Mouse (Mus musculus) embryo, embryonic 10.5 days (tissue): ENCODE measurements around the gene Apon.
"Not testable (repeated sequence)": the region's sequence is repeated elsewhere in the genome, so short reads cannot be mapped to it uniquely, and the experiment has no call there.

Source experiments
- DNase-seq: peaks from one replicate; pipeline ENCODE4 v3.0.0-alpha.2; 2015; ENCODE audit warnings: low spot score

The Apon gene

DNA sequence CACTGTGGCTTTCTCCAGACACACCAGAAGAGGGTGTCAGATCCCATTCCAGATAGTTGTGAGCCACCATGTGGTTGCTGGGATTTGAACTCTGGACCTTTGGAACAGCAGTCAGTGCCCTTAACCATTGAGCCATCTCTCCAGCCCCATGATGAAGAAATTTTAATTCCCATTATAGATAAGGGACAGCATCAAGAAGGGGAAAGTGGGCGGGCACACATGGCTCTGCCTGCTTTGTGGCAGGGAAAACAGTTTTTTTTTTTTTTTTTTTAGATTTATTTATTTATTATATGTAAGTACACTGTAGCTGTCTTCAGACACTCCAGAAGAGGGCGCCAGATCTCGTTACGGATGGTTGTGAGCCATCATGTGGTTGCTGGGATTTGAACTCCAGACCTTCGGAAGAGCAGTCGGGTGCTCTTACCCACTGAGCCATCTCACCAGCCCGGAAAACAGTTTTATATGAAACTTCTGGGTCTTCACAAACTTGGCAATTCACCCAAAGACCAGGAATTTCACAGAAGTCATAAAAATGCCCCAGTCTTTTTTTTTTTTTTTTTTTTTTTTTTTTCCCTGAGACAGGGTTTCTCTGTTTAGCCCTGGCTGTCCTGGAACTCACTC, 19.0 kb downstream of the Apon start:
- DNase-seq, result not testable (repeated sequence)

DNA sequence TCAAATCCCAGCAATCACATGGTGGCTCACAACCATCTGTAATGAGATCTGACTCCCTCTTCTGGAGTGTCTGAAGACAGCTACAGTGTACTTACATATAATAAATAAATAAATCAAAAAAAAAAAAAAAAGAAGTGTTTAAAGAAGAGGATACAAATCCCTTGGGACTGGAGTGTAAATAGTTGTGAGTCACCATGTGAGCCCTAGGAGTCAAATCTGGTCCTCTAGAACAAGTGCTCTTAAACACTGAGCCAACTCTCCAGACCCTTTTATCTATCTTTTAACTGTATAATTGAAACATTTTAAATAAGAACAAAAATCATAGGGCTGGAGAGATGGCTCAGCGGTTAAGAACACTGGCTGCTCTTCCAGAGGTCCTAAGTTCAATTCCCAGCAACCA, 21.5 kb downstream of the Apon start:
- DNase-seq, result not testable (repeated sequence)

DNA sequence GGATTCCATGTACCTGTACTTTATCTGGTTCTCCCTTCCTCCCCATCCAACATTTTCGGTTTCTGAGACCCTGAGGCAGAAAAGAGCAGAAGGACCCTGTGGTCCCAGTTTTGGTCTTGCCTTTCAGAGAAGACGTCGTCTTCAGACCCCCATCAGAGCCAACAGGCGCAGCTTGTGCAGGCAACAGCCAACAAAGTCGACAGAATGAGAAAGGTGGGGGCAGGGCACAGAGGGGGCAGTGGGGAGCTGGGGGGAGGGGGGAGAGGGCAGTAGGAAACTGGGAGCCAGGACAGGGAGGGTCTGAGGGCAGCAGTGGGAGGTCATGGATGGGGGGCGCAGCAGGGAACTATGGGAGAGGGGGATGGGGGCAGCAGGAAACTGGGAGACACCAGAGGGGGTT, 24.3 kb downstream of the Apon start:
- no peak for DNase-seq

DNA sequence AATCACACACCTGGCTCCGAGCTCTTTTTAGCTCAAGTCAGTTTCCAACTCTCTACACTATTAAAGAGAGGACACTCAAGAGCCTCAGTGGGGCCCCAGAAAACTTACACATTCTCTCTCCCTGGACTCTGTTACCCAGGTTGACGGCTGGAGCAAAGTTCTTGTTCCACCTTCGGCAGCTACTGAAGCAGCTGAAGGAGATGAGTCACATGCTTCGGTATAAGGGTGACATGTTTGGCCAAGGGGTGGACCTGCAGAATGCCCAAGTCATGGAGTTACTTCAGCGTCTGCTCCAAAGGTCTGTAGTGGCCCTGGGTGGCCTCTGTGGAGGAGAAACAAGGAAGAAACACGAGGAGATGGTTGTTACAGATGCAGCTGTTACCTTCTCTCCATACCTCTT, 27.0 kb downstream of the Apon start:
- no peak for DNase-seq

DNA sequence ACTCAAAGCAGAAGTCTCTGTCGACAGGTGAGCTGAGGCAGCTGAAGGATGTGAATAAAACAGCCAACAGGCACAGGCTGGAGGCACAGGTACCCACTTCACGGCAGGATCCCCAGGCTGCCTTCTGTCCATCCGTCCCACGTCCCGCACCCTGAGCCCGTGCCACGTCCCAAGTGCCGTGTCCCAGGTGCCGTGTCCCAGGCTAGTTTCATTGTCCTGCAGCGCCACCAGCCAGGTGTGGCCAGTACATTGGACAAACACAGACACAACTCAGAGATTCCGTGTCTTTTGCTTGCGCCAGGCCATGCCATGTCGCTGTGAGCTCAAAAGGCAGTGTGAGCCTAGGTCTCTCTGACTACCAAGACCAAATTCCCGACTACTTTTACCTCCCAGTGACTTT, 27.8 kb downstream of the Apon start:
- no peak for DNase-seq

DNA sequence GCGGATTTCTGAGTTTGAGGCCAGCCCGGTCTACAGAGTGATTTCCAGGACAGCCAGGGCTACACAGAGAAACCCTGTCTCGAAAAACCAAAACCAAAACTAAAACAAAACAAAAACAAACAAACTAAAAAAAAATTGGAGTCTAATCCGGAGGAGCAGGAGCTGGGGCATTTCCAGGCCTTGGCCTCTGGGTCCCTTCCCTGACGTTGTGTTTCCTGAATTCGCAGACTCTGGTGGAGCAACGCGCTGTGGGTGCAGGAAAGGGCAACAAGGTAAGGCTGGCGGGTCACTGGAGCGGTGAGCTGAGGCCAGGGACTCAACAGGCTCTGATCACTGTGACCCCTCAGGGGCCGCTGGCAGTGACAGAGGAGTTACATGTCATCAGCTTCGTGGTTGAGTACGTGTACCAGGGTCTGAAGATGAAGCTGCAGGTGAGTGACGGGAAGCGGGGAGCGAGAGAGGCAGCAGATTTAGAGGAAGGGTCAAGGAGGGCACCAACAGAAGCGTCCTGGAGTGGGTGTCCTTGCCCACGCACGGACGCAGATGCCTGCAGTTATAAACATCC, 29.1 kb downstream of the Apon start:
- no peak for DNase-seq

DNA sequence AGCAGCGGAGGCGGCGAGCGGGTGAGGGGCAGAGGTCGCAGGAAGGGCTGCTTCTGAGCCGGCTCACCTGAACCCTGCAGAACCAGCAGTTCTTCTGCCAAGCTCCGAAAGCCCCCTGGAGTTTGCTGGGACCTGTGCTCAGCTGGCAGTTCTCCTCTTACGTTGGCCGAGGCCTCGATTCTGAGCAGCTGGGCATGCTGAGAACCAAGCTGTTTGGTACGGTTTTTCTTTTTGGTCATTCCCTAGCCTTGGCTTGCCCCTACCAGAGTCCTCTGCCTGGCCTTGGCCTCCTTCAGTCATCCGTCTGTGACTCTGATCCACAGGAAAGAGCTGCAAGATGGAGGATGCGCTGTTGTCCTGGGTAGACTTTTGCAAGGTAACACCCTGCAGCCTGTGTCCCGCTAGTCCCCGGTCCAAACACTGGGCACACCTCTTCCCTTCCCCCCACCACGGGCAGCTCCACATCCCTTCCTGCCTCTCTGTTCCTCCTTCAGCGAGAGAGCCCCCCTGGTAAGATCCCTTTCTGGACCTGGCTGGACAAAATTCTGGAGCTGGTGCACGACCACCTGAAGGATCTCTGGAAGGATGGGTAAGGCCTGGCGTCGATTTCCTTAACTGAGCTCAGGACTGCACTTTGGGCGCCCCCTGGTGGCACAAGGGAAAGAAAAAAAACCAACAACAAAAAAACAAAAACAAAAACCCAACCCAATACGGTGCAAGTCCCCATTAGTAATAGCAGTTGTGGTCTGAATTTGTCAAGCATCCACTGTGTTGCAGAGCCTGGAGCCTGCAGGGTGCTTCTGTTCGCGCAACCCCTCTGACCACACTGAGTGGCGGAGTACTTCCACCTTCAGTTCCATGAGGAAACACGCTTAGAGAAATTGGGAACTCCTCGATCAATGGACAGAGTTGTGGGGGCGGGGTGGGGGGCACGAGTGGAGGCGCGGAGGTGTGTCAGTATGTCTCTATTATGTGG, 30.0 kb downstream of the Apon start:
- peak; percentile 88 for DNase-seq

DNA sequence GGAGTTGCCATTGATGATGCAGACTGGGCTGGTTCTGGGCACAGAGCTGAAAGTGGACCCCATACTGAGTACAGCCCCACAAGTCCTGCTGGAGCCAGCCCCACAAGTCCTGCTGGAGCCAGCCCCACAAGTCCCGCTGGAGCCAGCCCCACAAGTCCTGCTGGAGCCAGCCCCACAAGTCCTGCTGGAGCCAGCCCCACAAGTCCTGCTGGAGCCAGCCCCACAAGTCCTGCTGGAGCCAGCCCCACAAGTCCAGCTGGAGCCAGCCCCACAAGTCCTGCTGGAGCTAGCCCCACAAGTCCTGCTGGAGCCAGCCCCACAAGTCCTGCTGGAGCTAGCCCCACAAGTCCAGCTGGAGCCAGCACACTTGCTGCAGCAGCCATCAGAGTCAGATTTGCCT, 36.7 kb downstream of the Apon start:
- DNase-seq, result not testable (repeated sequence)

DNA sequence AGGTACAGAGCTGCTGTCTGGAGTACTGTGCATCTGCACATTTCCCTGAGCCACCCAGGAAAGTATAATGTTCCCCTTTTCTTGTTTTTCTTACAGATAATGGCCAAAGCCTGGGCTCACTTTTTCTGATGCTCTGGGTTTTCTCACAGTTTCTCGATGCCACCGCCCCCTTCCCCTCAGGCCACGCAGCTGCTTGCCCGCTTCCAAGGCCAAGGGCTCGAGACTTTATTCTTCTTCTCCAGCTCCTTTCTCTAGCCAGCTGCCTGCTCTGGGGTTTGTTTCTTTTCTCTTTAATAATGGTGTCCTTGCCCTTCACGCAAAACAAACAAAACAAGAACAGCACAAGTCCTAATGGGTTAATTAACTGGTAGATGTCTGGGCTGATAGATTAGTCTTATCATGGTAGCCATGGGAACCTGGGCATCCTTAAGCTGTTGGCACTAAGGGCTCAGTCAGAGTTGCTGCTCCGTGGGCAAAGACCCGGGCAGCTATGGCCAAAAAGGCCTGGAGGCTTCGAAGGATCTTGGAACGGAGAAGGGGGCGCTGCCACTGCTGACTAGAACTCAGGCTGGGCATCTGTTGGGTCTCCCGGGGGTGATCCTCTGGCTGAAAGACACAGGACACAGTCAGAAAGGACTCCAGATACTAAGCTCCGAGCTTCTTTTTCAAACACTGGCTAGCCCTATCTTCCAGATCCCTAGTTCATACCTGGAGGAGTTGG, 42.6 kb downstream of the Apon start:
- no peak for DNase-seq

DNA sequence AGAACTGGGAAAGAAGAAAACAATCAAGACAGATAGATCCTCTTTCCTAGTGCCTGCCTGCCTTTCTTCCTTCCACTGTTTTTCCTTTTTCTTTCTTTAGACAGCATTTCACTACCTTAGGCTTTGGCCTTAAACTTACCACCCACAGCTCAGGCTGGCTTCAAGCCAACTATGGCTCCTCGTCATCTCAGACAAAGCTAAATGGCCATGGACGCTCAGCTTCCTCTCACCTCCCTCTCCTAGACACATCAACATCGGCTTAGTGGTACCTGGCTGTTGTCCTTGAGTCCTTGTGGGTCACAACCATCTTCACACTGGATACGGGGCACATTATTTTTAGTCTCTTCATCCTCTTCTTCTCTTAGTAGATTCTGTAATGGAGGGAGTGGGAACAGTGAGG, 43.3 kb downstream of the Apon start:
- DNase-seq, result no peak

DNA sequence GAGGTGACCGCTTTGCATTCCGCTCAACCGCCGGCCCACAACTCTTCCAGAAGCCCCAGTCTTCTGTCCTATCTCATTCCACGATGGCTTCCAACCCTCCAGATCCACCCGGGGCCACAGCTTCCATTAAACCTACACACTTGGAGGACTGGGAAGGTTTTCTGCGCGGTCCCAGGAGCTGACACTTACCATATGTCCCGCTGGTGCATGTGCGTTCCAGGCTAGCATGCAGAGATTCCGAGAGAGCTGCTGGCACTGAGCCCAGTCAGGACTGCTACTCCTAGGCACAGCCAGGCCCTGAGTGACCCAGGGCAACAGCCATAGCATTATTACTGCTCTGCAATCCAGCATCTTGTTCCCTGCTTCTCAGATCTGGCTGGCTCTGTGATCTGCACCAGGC, 43.7 kb downstream of the Apon start:
- DNase-seq, result no peak

DNA sequence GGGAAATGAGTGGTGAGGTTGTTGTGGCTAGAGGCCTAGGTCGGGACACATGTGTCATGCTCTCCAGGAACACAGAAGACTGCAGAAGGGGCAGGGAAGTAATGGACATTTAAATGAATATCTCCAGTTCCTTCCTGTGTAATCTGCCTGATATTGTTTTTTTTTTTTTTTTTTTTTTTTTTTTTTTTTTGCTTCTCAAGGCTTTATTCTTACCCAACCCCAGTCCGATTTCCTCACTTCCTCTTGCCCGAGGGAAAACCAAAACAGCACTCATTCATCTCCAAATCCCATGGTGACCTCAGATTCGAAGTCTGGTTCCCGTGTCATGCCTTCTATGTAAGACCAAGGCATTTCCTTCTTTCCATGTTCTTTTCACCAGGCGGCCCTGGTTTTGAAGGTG, 44.3 kb downstream of the Apon start:
- no peak for DNase-seq

DNA sequence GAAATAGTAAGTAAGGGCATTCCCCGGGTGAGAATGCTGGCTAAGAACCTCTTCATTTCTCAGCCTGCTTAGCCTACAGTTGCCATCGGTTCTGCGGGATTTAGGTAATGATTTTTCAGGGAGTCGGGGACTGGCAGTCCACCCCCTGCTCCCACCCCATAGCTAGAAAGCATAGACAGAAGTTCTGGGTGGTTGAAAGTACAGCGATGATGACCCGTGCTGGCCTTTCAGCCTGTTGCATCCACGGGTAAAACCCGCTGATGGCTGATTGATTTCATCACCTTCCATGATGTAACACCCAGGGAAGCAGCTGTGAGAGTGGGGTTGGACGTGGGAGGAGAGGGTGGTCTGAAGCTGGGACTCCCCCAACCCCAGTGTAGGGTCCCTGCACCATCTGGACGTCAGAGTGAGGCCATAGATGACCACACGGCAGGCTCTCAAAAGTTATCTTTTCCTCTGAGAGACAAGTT, 44.8 kb downstream of the Apon start, which contains the start of gene Il23a:
TSS of gene Il23a (minus strand) at position 51 of the 470 bp plus-strand sequence.
- no peak for DNase-seq

DNA sequence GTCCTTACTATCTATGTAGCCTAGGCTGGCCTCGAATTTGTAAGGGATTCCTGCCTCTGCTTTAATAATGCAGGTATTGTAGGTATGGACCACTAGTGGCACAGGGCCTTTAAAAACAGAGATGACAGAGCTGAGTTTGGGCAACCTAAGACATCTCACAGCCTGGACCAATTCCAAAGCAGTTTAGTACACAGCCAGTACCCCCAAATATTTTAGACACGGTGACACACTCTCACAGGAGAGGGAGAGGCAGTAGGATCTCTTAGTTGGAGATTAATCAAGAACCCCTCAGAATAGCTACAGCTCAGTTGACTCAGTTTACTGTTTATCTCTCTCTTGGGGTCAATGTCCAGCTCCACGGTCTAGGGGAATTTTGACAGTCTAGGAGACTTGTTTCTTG, 48.5 kb downstream of the Apon start:
- DNase-seq, result peak; percentile 12

DNA sequence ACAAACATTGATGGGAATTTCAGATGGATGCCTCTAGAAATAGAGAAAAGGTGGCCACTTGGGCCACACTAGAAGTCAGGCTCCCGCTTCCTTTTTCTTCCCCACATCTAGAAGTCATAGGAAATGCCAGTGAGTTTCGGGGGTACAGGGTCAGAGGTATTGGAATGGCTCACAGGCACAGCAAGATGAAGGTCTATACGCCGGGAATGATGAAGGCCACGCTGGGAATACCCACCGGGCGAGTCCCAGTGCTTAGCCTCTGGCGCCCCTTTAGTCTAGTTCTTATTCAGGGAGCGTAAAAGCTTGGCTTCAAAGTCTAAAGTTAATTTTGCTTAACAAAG, 48.9 kb downstream of the Apon start:
- no peak for DNase-seq

DNA sequence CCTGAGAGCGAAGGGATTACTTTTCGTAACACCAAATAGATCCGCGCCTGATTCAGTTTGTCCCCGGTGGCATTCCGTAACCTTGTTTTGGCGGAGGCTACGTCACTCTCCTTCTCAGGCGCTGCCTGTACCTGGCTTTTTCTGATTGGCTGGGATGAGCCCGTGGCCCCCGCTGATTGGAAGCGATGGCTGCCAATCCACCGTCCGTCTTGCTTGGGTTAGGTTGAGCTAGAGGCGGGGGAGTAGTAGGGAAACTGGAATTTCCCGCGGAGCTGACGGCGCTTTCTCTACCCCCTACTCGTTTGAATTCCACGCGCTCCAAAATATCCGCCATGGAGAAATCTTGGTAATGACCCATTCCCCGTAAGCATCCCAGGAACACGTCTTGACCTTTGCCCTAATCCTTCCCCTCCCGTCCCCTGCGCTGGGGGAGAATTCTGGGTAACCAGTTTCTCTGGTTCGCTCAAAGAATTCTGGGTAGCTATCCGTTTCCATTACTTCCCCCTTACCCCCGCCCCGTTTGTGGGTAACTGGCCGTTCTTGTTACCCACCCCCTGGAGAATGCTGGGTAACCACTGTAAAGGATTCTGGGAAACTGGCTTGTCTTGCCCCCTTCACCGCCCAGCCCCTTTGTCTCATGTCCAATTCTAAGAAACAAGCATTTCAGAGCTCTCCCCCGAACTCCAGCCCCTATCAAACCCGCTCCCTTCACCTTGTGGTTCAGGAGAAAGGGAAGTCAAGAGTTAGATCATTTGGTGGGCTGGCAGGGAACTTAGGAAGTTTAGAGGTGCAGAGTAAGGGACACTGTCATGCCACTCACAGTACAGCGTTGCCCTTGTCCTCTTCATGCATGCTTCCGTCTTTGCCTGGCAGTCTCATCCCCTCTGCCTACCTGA, 49.5 kb downstream of the Apon start, which contains the start of gene Pan2:
TSS of gene Pan2 (plus strand) at position 210 of the 896 bp plus-strand sequence.
- peak; percentile 100 for DNase-seq
